Mouse (Mus musculus) ES-Bruce4 (cell line): ENCODE results near the gene 1700022I11Rik.

Experiments used
- CTCF ChIP-seq: IDR thresholded peaks from one replicate; pipeline ENCODE4 v1.8.1; 2011; ENCODE audit warnings: low read depth, low read length
- POLR2A ChIP-seq: IDR thresholded peaks from one replicate; pipeline ENCODE4 v1.8.1; 2011; ENCODE audit warnings: low read length; ENCODE audit not compliant: insufficient read depth

- TF ChIP-seq POLR2A (no peak), CTCF (no peak)
Measured at GRCm38 (mm10) chr4:42944185-42944584, 25.2 kb upstream of the 1700022I11Rik start.
